Mouse (Mus musculus) urinary bladder, postnatal 4 days (tissue): ENCODE results near the gene Slc11a2.
"Not testable (repeated sequence)": the region's sequence is repeated elsewhere in the genome, so short reads cannot be mapped to it uniquely, and the experiment has no call there.

Experiments used
- DNase-seq, 2 experiments: peaks; one replicate each; pipeline ENCODE4 v3.0.0; 2021 to 2022; ENCODE audit warnings: low spot score in 2 of 2

Slc11a2 gene

GRCm38 (mm10) chr15:100436112-100436511 lies 11.2 kb upstream of the Slc11a2 start:
- DNase-seq: no peak

- no peak for DNase-seq
These were observed 8.4 kb upstream of the Slc11a2 start for GRCm38 (mm10) chr15:100433234-100433633.

GRCm38 (mm10) chr15:100429959-100430565 lies 5.2 kb upstream of the Slc11a2 start:
- DNase-seq: no peak

GRCm38 (mm10) chr15:100428296-100428905 lies 3.5 kb upstream of the Slc11a2 start:
- peak; percentile 64 to 66 for DNase-seq

- DNase-seq: no peak
These were observed 956 bp downstream of the Slc11a2 start for GRCm38 (mm10) chr15:100423916-100424315.

- peak; percentile 96 to 97 for DNase-seq
These were observed 1.7 kb downstream of the Slc11a2 start for GRCm38 (mm10) chr15:100422899-100423860.

GRCm38 (mm10) chr15:100422476-100422875 lies 2.4 kb downstream of the Slc11a2 start:
- DNase-seq: no peak

GRCm38 (mm10) chr15:100421758-100422197 lies 3.1 kb downstream of the Slc11a2 start, which contains the start of gene Gm5475:
Gene Gm5475 (plus strand): TSS chr15:100422147.
- DNase-seq: not testable (repeated sequence)

- no peak for DNase-seq
These were observed 3.7 kb downstream of the Slc11a2 start for GRCm38 (mm10) chr15:100421059-100421757.

- no peak for DNase-seq
These were observed 4.7 kb downstream of the Slc11a2 start for GRCm38 (mm10) chr15:100419901-100420745.

GRCm38 (mm10) chr15:100419311-100419710 lies 5.6 kb downstream of the Slc11a2 start:
- DNase-seq: no peak

- DNase-seq: no peak
These were observed 6.9 kb downstream of the Slc11a2 start for GRCm38 (mm10) chr15:100417854-100418450.

GRCm38 (mm10) chr15:100415684-100416083 lies 9.2 kb downstream of the Slc11a2 start:
- no peak for DNase-seq

GRCm38 (mm10) chr15:100414942-100415341 lies 9.9 kb downstream of the Slc11a2 start:
- DNase-seq: no peak

- DNase-seq: no peak
These were observed 10.9 kb downstream of the Slc11a2 start for GRCm38 (mm10) chr15:100414011-100414410.

GRCm38 (mm10) chr15:100413306-100413705 lies 11.6 kb downstream of the Slc11a2 start:
- DNase-seq: no peak

GRCm38 (mm10) chr15:100411731-100412130 lies 13.1 kb downstream of the Slc11a2 start:
- DNase-seq: no peak

GRCm38 (mm10) chr15:100410918-100411672 lies 13.8 kb downstream of the Slc11a2 start:
- DNase-seq: no peak

- no peak for DNase-seq
These were observed 18.8 kb downstream of the Slc11a2 start for GRCm38 (mm10) chr15:100406088-100406487.
